Mouse (Mus musculus) lung, postnatal 14 days (tissue): ENCODE measurements around the gene Ptgr2.
A peak's percentile ranks its signal among the peaks of the same experiment; 100 is the strongest.
"Not testable (repeated sequence)": the region's sequence is repeated elsewhere in the genome, so short reads cannot be mapped to it uniquely, and the experiment has no call there.

Experiments used
- DNase-seq: peaks from one replicate; pipeline ENCODE4 v3.0.0; 2021

Gene Ptgr2

GRCm38 (mm10) chr12:84311306-84311705 lies 26.3 kb downstream of the Ptgr2 start:
- DNase-seq: no peak

- no peak for DNase-seq
These were observed 31.0 kb downstream of the Ptgr2 start for GRCm38 (mm10) chr12:84316006-84316405.

GRCm38 (mm10) chr12:84316721-84317621 lies 31.9 kb downstream of the Ptgr2 start, which contains the start of gene Zfp410:
TSS of gene Zfp410 (plus strand) at chr12:84316852.
- DNase-seq: peak; percentile 88

- DNase-seq: peak; percentile 17
These were observed 42.1 kb downstream of the Ptgr2 start for GRCm38 (mm10) chr12:84327111-84327512.

GRCm38 (mm10) chr12:84336963-84337625 lies 52.1 kb downstream of the Ptgr2 start:
- no peak for DNase-seq

GRCm38 (mm10) chr12:84347192-84347591 lies 62.2 kb downstream of the Ptgr2 start:
- peak; percentile 44 for DNase-seq

- not testable (repeated sequence) for DNase-seq
These were observed 73.7 kb downstream of the Ptgr2 start for GRCm38 (mm10) chr12:84358699-84359098.

- DNase-seq: peak; percentile 93
These were observed 76.8 kb downstream of the Ptgr2 start, which contains the start of the genes Coq6 and Fam161b for GRCm38 (mm10) chr12:84361555-84362489. TSS of gene Coq6 (plus strand) at chr12:84361657. TSS of gene Fam161b (minus strand) at chr12:84361833.

GRCm38 (mm10) chr12:84362872-84363271 lies 77.8 kb downstream of the Ptgr2 start:
- DNase-seq: no peak

GRCm38 (mm10) chr12:84364291-84364690 lies 79.3 kb downstream of the Ptgr2 start:
- no peak for DNase-seq

GRCm38 (mm10) chr12:84365137-84365536 lies 80.1 kb downstream of the Ptgr2 start:
- no peak for DNase-seq
